Mouse (Mus musculus): ENCODE measurements around the gene Nfe2. TPM values are rescaled to one million over a fixed set of nuclear protein-coding genes. Genes with fewer than 3 reads are reported as not detected.

Gene Nfe2
- total RNA-seq, 2 experiments from 2014 or later: not detected

- no peak for DNase-seq (ENCODE audit: low spot score in 2 of 2)
- intact Hi-C loops (cut with DNase I): no loop called here
Measured at GRCm38 (mm10) chr15:103237295-103237694, 20.9 kb downstream of the Nfe2 start.

- intact Hi-C loops (cut with DNase I): no loop called here
- DNase-seq (ENCODE audit: low spot score in 2 of 2): peak in 1 of 2 experiments; percentile 23
Measured at GRCm38 (mm10) chr15:103233119-103233518, 25.1 kb downstream of the Nfe2 start.

- intact Hi-C loops (cut with DNase I): no loop called here
- DNase-seq (ENCODE audit: low spot score in 2 of 2): no peak
Measured at GRCm38 (mm10) chr15:103228904-103229303, 29.3 kb downstream of the Nfe2 start.

- DNase-seq (ENCODE audit: low spot score in 2 of 2): no peak
- intact Hi-C loops (cut with DNase I): no loop called here
Measured at GRCm38 (mm10) chr15:103227572-103227971, 30.6 kb downstream of the Nfe2 start.

GRCm38 (mm10) chr15:103227022-103227421 is 31.2 kb downstream of the Nfe2 start:
- no peak for DNase-seq (ENCODE audit: low spot score in 2 of 2)
- intact Hi-C loops (cut with DNase I): no loop called here

GRCm38 (mm10) chr15:103224161-103224560 is 34.0 kb downstream of the Nfe2 start:
- no peak for DNase-seq (ENCODE audit: low spot score in 2 of 2)
- intact Hi-C loops (cut with DNase I): no loop called here

GRCm38 (mm10) chr15:103221386-103221785 is 36.8 kb downstream of the Nfe2 start:
- DNase-seq (ENCODE audit: low spot score in 2 of 2): no peak
- intact Hi-C loops (cut with DNase I): no loop called here

- intact Hi-C loops (cut with DNase I): no loop called here
- no peak for DNase-seq (ENCODE audit: low spot score in 2 of 2)
Measured at GRCm38 (mm10) chr15:103220785-103221184, 37.4 kb downstream of the Nfe2 start.

- DNase-seq (ENCODE audit: low spot score in 2 of 2): no peak
- intact Hi-C loops (cut with DNase I): no loop called here
Measured at GRCm38 (mm10) chr15:103216052-103216451, 42.2 kb downstream of the Nfe2 start.

- intact Hi-C loops (cut with DNase I): no loop called here
- peak; percentile 88 to 93 for DNase-seq (ENCODE audit: low spot score in 2 of 2)
Measured at GRCm38 (mm10) chr15:103214971-103215907, 43.0 kb downstream of the Nfe2 start.

- DNase-seq (ENCODE audit: low spot score in 2 of 2): no peak
- intact Hi-C loops (cut with DNase I): no loop called here
Measured at GRCm38 (mm10) chr15:103214149-103214548, 44.1 kb downstream of the Nfe2 start.

GRCm38 (mm10) chr15:103205156-103205555 is 53.0 kb downstream of the Nfe2 start:
- DNase-seq (ENCODE audit: low spot score in 2 of 2): no peak
- intact Hi-C loops (cut with DNase I): loop anchor here (5.0 kb wide), 1 partner anchor 37 kb away; the partner anchor contains the start of gene Hnrnpa1

GRCm38 (mm10) chr15:103202088-103202793 is 56.0 kb downstream of the Nfe2 start:
- intact Hi-C loops (cut with DNase I): no loop called here
- no peak for DNase-seq (ENCODE audit: low spot score in 2 of 2)

Small RNAs within 50 kb of the gene (microRNA-seq; reads per million reads assigned to microRNA genes)
- gene Mir148b: 99.6 to 114 reads per million in 2 experiments

Other genes starting within 250 kb of the Nfe2 start
- gene Hoxc4, start 239.5 kb downstream of the Nfe2 start, total RNA-seq (2021): not detected
- gene Smug1, start 91.3 kb downstream of the Nfe2 start, total RNA-seq (2021): 10 to 100 TPM; 16.2 to 17.4 TPM
- 100 to 1,000 TPM; 152 to 162 TPM for gene Cbx5, start 18.6 kb downstream of the Nfe2 start, total RNA-seq (2021)
- gene Hnrnpa1, start 18.0 kb downstream of the Nfe2 start, total RNA-seq (2021): 100 to 1,000 TPM; 236 to 247 TPM
- gene Copz1, start 14.3 kb upstream of the Nfe2 start, total RNA-seq (2021): 100 to 1,000 TPM; 107 to 114 TPM
- gene Gpr84, start 52.2 kb upstream of the Nfe2 start, total RNA-seq (2021): 1 to 10 TPM; 1.0 to 1.1 TPM
- 10 to 100 TPM; 59.8 to 63.2 TPM for gene Zfp385a, start 81.7 kb upstream of the Nfe2 start, total RNA-seq (2021)
- 1 to 10 TPM; 5.1 to 6.1 TPM for gene Itga5, start 108.4 kb upstream of the Nfe2 start, total RNA-seq (2021)
- under 1 TPM in 1 of 2 experiments, not detected in 1; 0.55 TPM for gene Gtsf1, start 172.1 kb upstream of the Nfe2 start, total RNA-seq (2021)
- not detected for gene Gtsf2, start 190.1 kb upstream of the Nfe2 start, total RNA-seq (2021)
- 10 to 100 TPM; 11.0 to 11.8 TPM for gene Nckap1l, start 195.4 kb upstream of the Nfe2 start, total RNA-seq (2021)
- 100 to 1,000 TPM in 1 of 2 experiments, 10 to 100 TPM in 1; 94.8 to 109 TPM for gene Pde1b, start 244.6 kb upstream of the Nfe2 start, total RNA-seq (2021)